Mouse (Mus musculus): ENCODE measurements around the gene Dnmt1. TPM values are rescaled to one million over a fixed set of nuclear protein-coding genes. Genes with fewer than 3 reads are reported as not detected.

Dnmt1 gene
- total and polyA plus RNA-seq, 3 experiments, result 412 to 1,953 (median 681) TPM

DNA sequence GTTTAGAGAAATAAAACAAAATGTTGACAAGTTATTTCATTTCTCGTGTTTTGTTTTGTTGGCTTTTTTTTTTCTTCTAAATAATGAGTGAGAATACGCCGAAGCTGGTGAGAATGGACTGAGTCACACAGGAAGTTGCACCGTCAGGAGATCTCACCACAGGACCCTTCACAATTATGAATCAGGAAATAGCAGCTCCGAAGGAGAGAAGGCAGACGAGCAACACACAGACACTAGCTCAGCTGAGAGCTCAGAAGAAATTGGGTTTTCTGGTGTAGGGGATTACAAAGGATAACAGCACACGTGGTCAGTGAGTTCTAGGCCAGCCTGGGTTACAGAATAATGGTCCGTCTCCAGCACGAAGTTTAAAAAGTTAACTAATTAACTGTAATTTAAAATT is 1.9 kb upstream of the Dnmt1 start:
- no peaks in the 10 kb centered on the region for H3K79me2 ChIP-seq (ENCODE audit: control insufficient read depth, insufficient read depth, low read length, poor library complexity)
- DNase-seq (ENCODE audit: low read depth, low spot score), result peak; percentile 91
- H3K27ac ChIP-seq (ENCODE audit: control insufficient read depth, low read depth, low read length), result peak overlapping the region; percentile 82
- H3K4me1 ChIP-seq (ENCODE audit: control insufficient read depth in 1 of 2, insufficient read depth in 2 of 2, low read length in 2 of 2), result peaks cover 3 to 24% of the 10 kb centered on the region in 2 experiments
- H3K36me3 ChIP-seq (ENCODE audit: control insufficient read depth in 1 of 2, insufficient read depth in 2 of 2, low read length in 2 of 2), result peaks cover 0 to 14% of the 10 kb centered on the region in 2 experiments; a peak in 2 of 4 replicates
- no peaks in the 10 kb centered on the region for H3K9me3 ChIP-seq (replicated peaks; ENCODE audit: insufficient read depth, low read length)
- peak overlapping the region; percentile 71 for H3K9ac ChIP-seq (ENCODE audit: control insufficient read depth, low read depth, low read length, poor library complexity, severe bottlenecking)
- peak overlapping the region; percentile 3 to 28; a peak in 1 of 4 replicates for H3K4me3 ChIP-seq (ENCODE audit: control insufficient read depth in 1 of 2, insufficient read depth in 1 of 2, low read depth in 2 of 2, low read length in 2 of 2)
- TF ChIP-seq POLR2A (IDR thresholded peaks at IDR 0.05; ENCODE audit: control insufficient read depth in 1 of 2, insufficient read depth in 1 of 2, low read depth in 1 of 2, low read length in 2 of 2, poor library complexity in 1 of 2) (peak; percentile 66 to 87), POLR2AphosphoS5 (IDR thresholded peaks at IDR 0.05; ENCODE audit: borderline replicate concordance, low read depth, low read length) (peak; percentile 87; the same call in 1 of the 2 replicates), TBP (IDR thresholded peaks at IDR 0.05; ENCODE audit: low read depth, low read length) (peak; percentile 87), SMC3 (IDR thresholded peaks at IDR 0.05; ENCODE audit: low read depth, low read length) (no peak), GATA1 (IDR thresholded peaks at IDR 0.05; ENCODE audit: low read depth, low read length) (0 out of 2 replicates have a peak, but pooled peaks have one; percentile 2), MAFK (IDR thresholded peaks at IDR 0.05; ENCODE audit: borderline replicate concordance, low read depth, low read length) (no peak), MEF2A (IDR thresholded peaks at IDR 0.05; ENCODE audit: extremely low read depth, insufficient replicate concordance, low read depth, low read length, poor library complexity, severe bottlenecking) (no peak), MAX (IDR thresholded peaks at IDR 0.05; ENCODE audit: low read length) (no peak), KAT2A (conservative IDR thresholded peaks at IDR 0.05; ENCODE audit: low read depth, low read length) (no peak)
- H3K27me3 ChIP-seq (ENCODE audit: control insufficient read depth in 1 of 2, insufficient read depth in 2 of 2, low read length in 2 of 2), result no peaks in the 10 kb centered on the region

- H3K36me3 ChIP-seq (ENCODE audit: control insufficient read depth in 1 of 2, insufficient read depth in 2 of 2, low read length in 2 of 2), result peaks cover 0 to 16% of the 10 kb centered on the region in 2 experiments; a peak in 2 of 4 replicates
- H3K4me1 ChIP-seq (ENCODE audit: control insufficient read depth in 1 of 2, insufficient read depth in 2 of 2, low read length in 2 of 2), result peaks cover 0 to 17% of the 10 kb centered on the region in 2 experiments; a peak in 2 of 4 replicates
- H3K27ac ChIP-seq (ENCODE audit: control insufficient read depth, low read depth, low read length), result no peak overlapping the region
- DNase-seq (ENCODE audit: low read depth, low spot score), result no peak
- H3K4me3 ChIP-seq (ENCODE audit: control insufficient read depth in 1 of 2, insufficient read depth in 1 of 2, low read depth in 2 of 2, low read length in 2 of 2), result no peak overlapping the region
- peaks cover 6% of the 10 kb centered on the region for H3K79me2 ChIP-seq (ENCODE audit: control insufficient read depth, insufficient read depth, low read length, poor library complexity)
- H3K27me3 ChIP-seq (ENCODE audit: control insufficient read depth in 1 of 2, insufficient read depth in 2 of 2, low read length in 2 of 2), result no peaks in the 10 kb centered on the region
- TF ChIP-seq MAFK (IDR thresholded peaks at IDR 0.05; ENCODE audit: borderline replicate concordance, low read depth, low read length) (no peak), POLR2AphosphoS2 (IDR thresholded peaks at IDR 0.05; ENCODE audit: low read length) (no peak)
- no peak overlapping the region for H3K9ac ChIP-seq (ENCODE audit: control insufficient read depth, low read depth, low read length, poor library complexity, severe bottlenecking)
- H3K9me3 ChIP-seq (replicated peaks; ENCODE audit: insufficient read depth, low read length), result no peaks in the 10 kb centered on the region
These were observed 2.7 kb downstream of the Dnmt1 start for GRCm38 (mm10) chr9:20956989-20957388.

DNA sequence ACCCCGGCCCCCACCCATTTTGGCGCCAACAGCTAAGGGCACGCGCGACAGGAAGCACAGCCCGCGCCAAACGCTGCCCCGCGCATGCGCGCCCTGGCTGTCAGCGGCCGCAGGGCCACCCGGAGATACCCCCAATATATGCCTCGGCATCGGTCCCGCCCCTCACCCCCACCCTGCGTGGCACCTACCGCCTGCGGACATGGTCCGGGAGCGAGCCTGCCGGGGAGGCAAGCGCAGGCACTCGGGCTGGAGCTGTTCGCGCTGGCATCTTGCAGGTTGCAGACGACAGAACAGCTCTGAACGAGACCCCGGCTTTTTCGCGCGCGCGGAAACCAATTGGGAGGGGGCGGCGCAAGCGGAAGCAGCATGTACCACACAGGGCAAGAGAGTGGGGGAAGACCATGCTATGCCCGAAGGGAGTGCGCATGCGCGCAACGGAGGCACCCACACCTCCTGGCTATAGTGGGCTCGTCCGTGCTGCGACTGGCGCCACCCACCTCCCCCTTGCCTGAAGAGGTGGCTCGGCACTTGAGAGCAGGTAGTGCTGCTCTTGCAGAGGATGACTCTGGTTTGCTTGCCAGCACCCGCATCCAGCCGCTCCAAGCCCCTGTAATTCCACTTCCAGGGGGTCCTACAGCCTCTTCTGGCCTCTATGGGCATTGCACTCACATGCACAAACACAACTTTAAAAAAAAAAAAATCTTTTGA is 7.0 kb downstream of the Dnmt1 start:
- Histone ChIP-seq H3K4me1 (ENCODE audit: control insufficient read depth in 1 of 2, insufficient read depth in 2 of 2, low read length in 2 of 2) (peaks cover 6 to 27% of the 10 kb centered on the region in 2 experiments), H3K9me3 (replicated peaks; ENCODE audit: insufficient read depth, low read length) (no peaks in the 10 kb centered on the region), H3K27ac (ENCODE audit: control insufficient read depth, low read depth, low read length) (peak overlapping the region; percentile 89), H3K27me3 (ENCODE audit: control insufficient read depth in 1 of 2, insufficient read depth in 2 of 2, low read length in 2 of 2) (no peaks in the 10 kb centered on the region), H3K9ac (ENCODE audit: control insufficient read depth, low read depth, low read length, poor library complexity, severe bottlenecking) (peak overlapping the region; percentile 90), H3K4me3 (ENCODE audit: control insufficient read depth in 1 of 2, insufficient read depth in 1 of 2, low read depth in 2 of 2, low read length in 2 of 2) (peak overlapping the region; percentile 49 to 74), H3K79me2 (ENCODE audit: control insufficient read depth, insufficient read depth, low read length, poor library complexity) (peaks cover 50% of the 10 kb centered on the region), H3K36me3 (ENCODE audit: control insufficient read depth in 1 of 2, insufficient read depth in 2 of 2, low read length in 2 of 2) (peaks cover 19 to 27% of the 10 kb centered on the region in 2 experiments)
- TF ChIP-seq GATA1 (IDR thresholded peaks at IDR 0.05; ENCODE audit: low read depth, low read length), result 0 out of 2 replicates have a peak, but pooled peaks have one; percentile 22
- TF ChIP-seq UBTF (IDR thresholded peaks at IDR 0.05; ENCODE audit: borderline replicate concordance, insufficient read depth, low read depth, low read length), result 0 out of 2 replicates have a peak, but pooled peaks have one; percentile 7
- no peak for TF ChIP-seq HCFC1 (IDR thresholded peaks at IDR 0.05; ENCODE audit: low read depth, low read length)
- TF ChIP-seq CTCF (IDR thresholded peaks at IDR 0.05 in 2 of 3, conservative IDR thresholded peaks at IDR 0.05 in 1 of 3; ENCODE audit: control insufficient read depth in 1 of 3, insufficient read depth in 1 of 3, low read depth in 2 of 3, low read length in 3 of 3, poor library complexity in 1 of 3, severe bottlenecking in 1 of 3), result 0 out of 6 replicates have a peak, but pooled peaks of 1 of the 3 experiments have one; percentile 10
- no peak for TF ChIP-seq MEF2A (IDR thresholded peaks at IDR 0.05; ENCODE audit: extremely low read depth, insufficient replicate concordance, low read depth, low read length, poor library complexity, severe bottlenecking)
- peak in 1 of 2 experiments; percentile 99; a peak in 2 of 4 replicates for TF ChIP-seq POLR2A (IDR thresholded peaks at IDR 0.05; ENCODE audit: control insufficient read depth in 1 of 2, insufficient read depth in 1 of 2, low read depth in 1 of 2, low read length in 2 of 2, poor library complexity in 1 of 2)
- TF ChIP-seq EP300 (IDR thresholded peaks at IDR 0.05; ENCODE audit: low read depth in 1 of 2, low read length in 2 of 2), result no peak
- peak; percentile 88; the same call in 1 of the 2 replicates for TF ChIP-seq POLR2AphosphoS5 (IDR thresholded peaks at IDR 0.05; ENCODE audit: borderline replicate concordance, low read depth, low read length)
- no peak for TF ChIP-seq USF1 (IDR thresholded peaks at IDR 0.05; ENCODE audit: low read depth, low read length)
- no peak for TF ChIP-seq ETS1 (IDR thresholded peaks at IDR 0.05; ENCODE audit: low read depth, low read length)
- peak; percentile 96 for TF ChIP-seq TBP (IDR thresholded peaks at IDR 0.05; ENCODE audit: low read depth, low read length)
- peak; percentile 100 for DNase-seq (ENCODE audit: low read depth, low spot score)
